ENCODE assay signal across 8 mouse cellular contexts in genomic region chr2:167485501-167486377, GRCm38 (mm10). TPM values are rescaled to one million over a fixed set of nuclear protein-coding genes. Genes with fewer than 3 reads are reported as not detected.
DNase-seq lines count a peak whose midpoint lies in the region; ATAC-seq and TF ChIP-seq lines count a peak whose summit lies in the region.

No protein-coding gene starts in this region.

- no peak for TF ChIP-seq CTCF in thymus, adult 2 months (IDR thresholded peaks at IDR 0.05; ENCODE audit: borderline replicate concordance, control insufficient read depth, extremely low read depth, insufficient read depth, low read length, poor library complexity)

- peaks cover 53% of the 10 kb centered on the region for H3K36me3 ChIP-seq in midbrain, embryonic 13.5 days
- H3K36me3 ChIP-seq in midbrain, embryonic 11.5 days (ENCODE audit: control insufficient read depth, insufficient read depth, low read length): peaks cover 8% of the 10 kb centered on the region
- peaks cover 25% of the 10 kb centered on the region for H3K36me3 ChIP-seq in thymus, adult 2 months (ENCODE audit: control insufficient read depth, insufficient read depth, low read length)

- H3K9me3 ChIP-seq in midbrain, embryonic 13.5 days: no peaks in the 10 kb centered on the region
- no peaks in the 10 kb centered on the region for H3K9me3 ChIP-seq in midbrain, embryonic 11.5 days (ENCODE audit: control insufficient read depth, low read length)

- no peaks in the 10 kb centered on the region for H3K27me3 ChIP-seq in midbrain, embryonic 13.5 days
- H3K27me3 ChIP-seq in midbrain, embryonic 11.5 days (ENCODE audit: control insufficient read depth, insufficient read depth, low read length): no peaks in the 10 kb centered on the region
- H3K27me3 ChIP-seq in thymus, adult 2 months (ENCODE audit: control insufficient read depth, insufficient read depth, low read length): no peaks in the 10 kb centered on the region

- ATAC-seq in midbrain, embryonic 13.5 days: 0 out of 2 replicates have a peak, but pooled peaks have one; percentile 45
- no peak for ATAC-seq in midbrain, embryonic 11.5 days (ENCODE audit: low FRiP score)

- no peak overlapping the region for H3K4me3 ChIP-seq in midbrain, embryonic 13.5 days (replicated peaks)
- no peak overlapping the region for H3K4me3 ChIP-seq in midbrain, embryonic 11.5 days (ENCODE audit: low read depth, low read length)
- H3K4me3 ChIP-seq in thymus, adult 2 months (ENCODE audit: control insufficient read depth, insufficient read depth, low read length): no peak overlapping the region

- no peak for DNase-seq in midbrain, embryonic 11.5 days (ENCODE audit: low spot score, missing footprints)
- DNase-seq in adrenal gland, postnatal 25 days: peak; percentile 79
- peak; percentile 74 for DNase-seq in fibroblast of lung, adult 2 months (ENCODE audit: low read depth)
- peak; percentile 81 to 86 for DNase-seq in kidney, adult 8-10 months
- peak; percentile 76 for DNase-seq in skeletal muscle tissue, adult 2 months (ENCODE audit: low read depth, low spot score)
- no peak for DNase-seq in urinary bladder, postnatal 4 days (ENCODE audit: low spot score in 2 of 2)
- DNase-seq in thymus, adult 2 months: no peak

- H3K4me2 ChIP-seq in midbrain, embryonic 13.5 days (replicated peaks): no peak overlapping the region
- H3K4me2 ChIP-seq in midbrain, embryonic 11.5 days: no peak overlapping the region

- H3K27ac ChIP-seq in midbrain, embryonic 13.5 days: no peak overlapping the region
- no peak overlapping the region for H3K27ac ChIP-seq in midbrain, embryonic 11.5 days (ENCODE audit: low read depth, low read length)
- no peak overlapping the region for H3K27ac ChIP-seq in thymus, adult 2 months (ENCODE audit: control insufficient read depth, insufficient read depth, low read length)

- no peak overlapping the region for H3K9ac ChIP-seq in midbrain, embryonic 13.5 days (replicated peaks)
- no peak overlapping the region for H3K9ac ChIP-seq in midbrain, embryonic 11.5 days (ENCODE audit: low read length)

- 89% methylated on average over 7 of the region's 7 CpGs for WGBS in midbrain, embryonic 13.5 days
- WGBS in midbrain, embryonic 11.5 days: 90% methylated on average over 7 of the region's 7 CpGs
- 92% methylated on average over 7 of the region's 7 CpGs for WGBS in thymus, adult 2 months

- no peak for TF ChIP-seq POLR2A in thymus, adult 2 months (IDR thresholded peaks at IDR 0.05; ENCODE audit: control insufficient read depth, extremely low read depth, insufficient read depth, low read length, poor library complexity)

- H3K4me1 ChIP-seq in midbrain, embryonic 13.5 days (replicated peaks): peaks cover 2% of the 10 kb centered on the region
- no peaks in the 10 kb centered on the region for H3K4me1 ChIP-seq in midbrain, embryonic 11.5 days (ENCODE audit: control insufficient read depth, insufficient read depth, low read length)
- peaks cover 6% of the 10 kb centered on the region; the same call in 1 of the 2 replicates for H3K4me1 ChIP-seq in thymus, adult 2 months (replicated peaks; ENCODE audit: control insufficient read depth, insufficient read depth, low read length)

RNA-seq across cellular contexts. Expression of gene Rnf114, which starts 6.7 kb away (rescaled TPM):
- polyA plus RNA-seq in midbrain, embryonic 13.5 days (2015; fragmentation: Nextera tagmentation; extraction: Ambion mirVana): 154 and 165 TPM in 2 replicates
- polyA plus RNA-seq in midbrain, embryonic 11.5 days (2014; fragmentation: Nextera tagmentation; extraction: Ambion mirVana): 140 and 150 TPM in 2 replicates
- 68.4 and 71.6 TPM in 2 replicates for total RNA-seq in adrenal gland, postnatal 25 days (2021)
- polyA plus RNA-seq in thymus, adult 2 months (2012; rRNA removed): 189 and 234 TPM in 2 replicates

RNA-seq across cellular contexts. Expression of gene Spata2, which starts 6.9 kb away (rescaled TPM):
- polyA plus RNA-seq in midbrain, embryonic 13.5 days (2015; fragmentation: Nextera tagmentation; extraction: Ambion mirVana): 25.1 and 30.2 TPM in 2 replicates
- 15.6 and 15.8 TPM in 2 replicates for polyA plus RNA-seq in midbrain, embryonic 11.5 days (2014; fragmentation: Nextera tagmentation; extraction: Ambion mirVana)
- 35.1 and 36.5 TPM in 2 replicates for total RNA-seq in adrenal gland, postnatal 25 days (2021)
- polyA plus RNA-seq in thymus, adult 2 months (2012; rRNA removed): 60.6 and 65.2 TPM in 2 replicates

RNA-seq across cellular contexts. Expression of gene Snai1, which starts 52.3 kb away (rescaled TPM):
- 5.4 and 5.8 TPM in 2 replicates for polyA plus RNA-seq in midbrain, embryonic 13.5 days (2015; fragmentation: Nextera tagmentation; extraction: Ambion mirVana)
- polyA plus RNA-seq in midbrain, embryonic 11.5 days (2014; fragmentation: Nextera tagmentation; extraction: Ambion mirVana): 18.4 and 20.8 TPM in 2 replicates
- total RNA-seq in adrenal gland, postnatal 25 days (2021): 12.8 and 13.0 TPM in 2 replicates
- 10.6 and 10.7 TPM in 2 replicates for polyA plus RNA-seq in thymus, adult 2 months (2012; rRNA removed)

Comparison
In these comparisons a context has a peak if more than half of its experiments do, and no peak if none do; other contexts are left out.
1. DNase-seq: peak in adrenal gland, postnatal 25 days (single experiment), fibroblast of lung, adult 2 months (single experiment), kidney, adult 8-10 months (2 of 2) and skeletal muscle tissue, adult 2 months (single experiment); none in midbrain, embryonic 11.5 days (single experiment), urinary bladder, postnatal 4 days (0 of 2) and thymus, adult 2 months (single experiment).